Mouse (Mus musculus) gastrocnemius, postnatal 25 days (tissue): ENCODE results near the gene Lyl1. TPM values are rescaled to one million over a fixed set of nuclear protein-coding genes. Genes with fewer than 3 reads are reported as not detected.

Experiments
- DNase-seq: peaks from one replicate; pipeline ENCODE4 v3.0.0; 2022
- total RNA-seq, 2 experiments: library from RNA; stranded (reverse); gene quantifications; 1 replicate in 1 of 2; 2 replicates in 1 of 2; pipeline ENCODE4 v1.2.3; 2021

Lyl1 gene
- total RNA-seq, 2 experiments from 2014 or later: 1.3 to 2.0 TPM

GRCm38 (mm10) chr8:84742171-84743053 is 41.2 kb downstream of the Lyl1 start:
- peak; percentile 85 for DNase-seq

- peak; percentile 69 for DNase-seq
Observed at GRCm38 (mm10) chr8:84743054-84743415, 41.8 kb downstream of the Lyl1 start.

DNA sequence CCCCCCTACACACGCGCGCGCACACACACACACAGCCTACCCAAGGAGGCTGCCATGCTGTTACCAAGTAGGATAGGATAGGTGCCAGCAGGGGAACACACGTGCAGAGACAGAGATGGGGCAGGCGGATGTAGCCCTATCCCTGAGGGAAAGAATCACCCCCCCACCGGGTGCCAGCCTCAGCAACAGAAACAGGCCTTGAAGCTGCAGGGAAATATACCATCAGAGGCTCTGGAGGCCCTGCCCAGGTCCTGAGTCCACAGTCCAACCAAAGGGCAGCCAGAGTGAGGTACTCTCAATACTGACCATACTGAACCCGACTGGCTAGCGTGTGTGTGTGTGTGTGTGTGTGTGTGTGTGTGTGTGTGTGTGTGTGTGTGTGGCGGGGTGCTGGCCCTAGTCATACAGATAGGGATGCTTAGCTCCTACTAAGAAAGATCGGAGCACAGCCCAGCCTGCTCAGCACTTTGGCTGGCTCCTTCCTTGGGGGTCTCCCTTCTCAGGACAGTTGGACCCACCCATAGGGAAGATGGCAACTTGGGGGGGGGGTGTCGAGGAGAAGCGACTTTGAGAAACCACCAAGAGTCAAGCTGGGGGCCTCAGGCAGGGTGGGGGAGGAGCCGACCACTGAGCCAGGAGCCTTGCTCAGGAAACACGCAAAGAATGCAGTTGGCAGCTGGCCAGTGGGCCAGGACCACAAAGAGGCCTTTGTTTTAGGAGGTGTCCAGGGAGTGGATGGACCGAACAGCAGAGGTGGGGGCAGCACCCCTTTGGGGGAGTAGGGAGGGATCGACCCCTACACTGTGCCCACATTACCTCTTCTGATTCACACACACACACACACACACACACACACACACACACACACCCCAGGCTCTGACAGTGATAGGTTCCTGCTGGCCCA is 42.5 kb downstream of the Lyl1 start:
- peak; percentile 76 for DNase-seq

- peak; percentile 40 for DNase-seq
Observed at GRCm38 (mm10) chr8:84745032-84745925, 44.0 kb downstream of the Lyl1 start.

DNA sequence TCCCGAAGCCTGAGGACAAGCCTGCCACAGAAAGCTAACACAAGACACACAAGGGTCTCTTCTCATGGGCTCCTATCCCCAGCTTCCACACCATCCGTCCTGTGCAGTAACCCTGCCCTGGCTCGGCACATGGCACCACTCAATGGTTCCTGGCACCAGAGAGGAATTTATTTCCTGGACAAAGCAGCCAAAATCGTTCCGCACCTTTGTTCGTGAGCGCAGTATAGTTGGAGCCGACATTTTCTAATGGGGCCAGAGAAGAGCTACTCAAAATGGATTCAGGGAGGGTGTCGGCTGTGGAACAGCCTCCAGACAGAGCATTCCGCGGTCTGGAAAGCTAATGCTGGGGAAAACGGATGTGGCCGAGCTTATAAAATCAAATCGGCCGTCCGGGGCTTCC is 48.3 kb downstream of the Lyl1 start:
- DNase-seq: no peak

GRCm38 (mm10) chr8:84752734-84753582 is 51.7 kb downstream of the Lyl1 start:
- DNase-seq: no peak

Other genes with a start within 250 kb of the Lyl1 start
- gene Ier2, start 38.6 kb upstream of the Lyl1 start, total RNA-seq: 1 to 10 TPM; 5.9 to 7.1 TPM
- 10 to 100 TPM; 36.7 to 40.2 TPM for gene Trmt1, start 15.2 kb upstream of the Lyl1 start, total RNA-seq
- 10 to 100 TPM; 20.0 to 22.2 TPM for gene Nacc1, start 13.6 kb upstream of the Lyl1 start, total RNA-seq
- gene G430095P16Rik, start 21.6 kb downstream of the Lyl1 start, total RNA-seq: under 1 TPM; 0.54 to 0.67 TPM
- gene Nfix, start 98.9 kb downstream of the Lyl1 start, total RNA-seq: 100 to 1,000 TPM; 447 to 529 TPM
- 1 to 10 TPM; 9.5 to 9.6 TPM for gene Dand5, start 121.4 kb downstream of the Lyl1 start, total RNA-seq
- gene Gadd45gip1, start 130.1 kb downstream of the Lyl1 start, total RNA-seq: 10 to 100 TPM; 20.5 to 22.6 TPM
- 100 to 1,000 TPM; 134 TPM for gene Rad23a, start 139.2 kb downstream of the Lyl1 start, total RNA-seq
- 100 to 1,000 TPM; 178 to 214 TPM for gene Calr, start 145.5 kb downstream of the Lyl1 start, total RNA-seq
- 10 to 100 TPM; 21.2 to 24.2 TPM for gene Farsa, start 155.5 kb downstream of the Lyl1 start, total RNA-seq
- gene Syce2, start 170.7 kb downstream of the Lyl1 start, total RNA-seq: 1 to 10 TPM in 1 of 2 experiments, under 1 TPM in 1; 0.95 to 1.2 TPM
- 10 to 100 TPM; 34.7 to 34.8 TPM for gene Gcdh, start 192.5 kb downstream of the Lyl1 start, total RNA-seq
- not detected for gene Klf1, start 200.5 kb downstream of the Lyl1 start, total RNA-seq
- 1 to 10 TPM; 4.5 to 5.7 TPM for gene Dnase2a, start 207.1 kb downstream of the Lyl1 start, total RNA-seq
- gene Mast1, start 235.9 kb downstream of the Lyl1 start, total RNA-seq: not detected
- not detected for gene Rtbdn, start 245.5 kb downstream of the Lyl1 start, total RNA-seq